Comparison of ENCODE assay signal across 8 mouse cellular contexts in the genomic region with DNA sequence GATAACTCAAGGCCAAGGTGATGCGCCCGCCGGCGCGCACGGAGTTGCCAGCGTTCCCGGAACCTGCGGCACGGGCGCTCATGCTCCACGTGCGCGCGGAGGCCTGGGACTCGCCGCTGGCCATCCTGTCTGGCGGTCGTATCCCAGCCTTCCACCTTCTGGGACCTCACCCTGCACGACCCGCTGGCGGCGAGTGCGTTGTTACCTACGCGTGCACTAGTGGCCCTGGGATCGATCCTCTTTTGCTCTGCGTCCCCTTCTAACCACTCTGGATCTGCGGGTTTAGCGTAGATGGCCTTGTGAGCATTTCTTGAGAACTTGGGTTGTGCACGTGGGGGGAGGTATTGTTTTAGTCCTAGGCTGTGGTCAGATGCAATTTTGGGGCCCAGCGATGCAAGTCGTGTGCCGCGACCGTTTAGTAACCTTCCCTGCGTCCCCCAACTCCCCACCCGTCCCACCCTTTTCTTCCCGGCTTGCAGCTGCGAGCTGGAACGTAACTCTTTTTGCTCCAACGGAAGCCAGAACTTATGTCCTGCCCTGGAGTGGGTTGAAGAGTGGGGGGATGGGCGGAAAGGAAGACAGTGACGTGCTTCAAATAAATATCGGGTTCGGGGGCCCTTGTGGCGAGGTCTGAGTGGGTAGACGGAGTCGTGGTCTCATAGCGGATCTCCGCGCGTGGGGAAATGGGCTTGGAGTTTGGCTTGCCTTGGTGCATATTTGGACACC. TPM values are rescaled to one million over a fixed set of nuclear protein-coding genes. Genes with fewer than 3 reads are reported as not detected.
DNase-seq lines count a peak whose midpoint lies in the region; ATAC-seq lines count a peak whose summit lies in the region.

No protein-coding gene starts in this region.

- no peaks in the 10 kb centered on the region for H3K27me3 ChIP-seq in limb, embryonic 15.5 days

- H3K36me3 ChIP-seq in limb, embryonic 15.5 days = peaks cover 20% of the 10 kb centered on the region

- no peaks in the 10 kb centered on the region for H3K9me3 ChIP-seq in limb, embryonic 15.5 days

- H3K4me1 ChIP-seq in limb, embryonic 15.5 days = peaks cover 33% of the 10 kb centered on the region

- ATAC-seq in limb, embryonic 15.5 days (ENCODE audit: insufficient number of reproducible peaks, low FRiP score, low TSS enrichment, low read depth) = peak; percentile 54
- ATAC-seq in monocyte, adult 5-6 weeks (replicated peaks; ENCODE audit: insufficient number of reproducible peaks, low FRiP score, low TSS enrichment, poor library complexity, severe bottlenecking) = peak; percentile 25; the same call in 1 of the 2 replicates

- H3K4me3 ChIP-seq in limb, embryonic 15.5 days = peak overlapping the region; percentile 85

- under 1% methylated on average over 53 of the region's 53 CpGs for WGBS in limb, embryonic 15.5 days

- H3K4me2 ChIP-seq in limb, embryonic 15.5 days = peak overlapping the region; percentile 67

- peak; percentile 32 to 50 for DNase-seq in adrenal gland, adult (ENCODE audit: inconsistent age in 2 of 2, low spot score in 1 of 2)
- no peak for DNase-seq in adrenal gland, adult 18-20 months (ENCODE audit: low spot score in 2 of 2)
- DNase-seq in NIH3T3 (ENCODE audit: low read depth) = peak; percentile 52
- DNase-seq in embryo, embryonic 9.5 days (ENCODE audit: extremely low spot score) = peak; percentile 78
- DNase-seq in heart, postnatal 10 days = peak; percentile 42 to 62
- DNase-seq in testis, postnatal 10 days (ENCODE audit: low spot score) = peak; percentile 58

- H3K9ac ChIP-seq in limb, embryonic 15.5 days = peak overlapping the region; percentile 82

- intact Hi-C loops in heart, postnatal 10 days (cut with DNase I) = loop anchor here (5.0 kb wide), 1 partner anchor 189 kb away; the partner anchor contains the start of gene Map3k20

- peak overlapping the region; percentile 95 for H3K27ac ChIP-seq in limb, embryonic 15.5 days

RNA-seq across cellular contexts. Expression of gene Cdca7, which starts 0.7 kb away (rescaled TPM):
- 1 to 10 TPM; 2.0 to 2.8 TPM for total RNA-seq in adrenal gland, adult 18-20 months (2021)
- 10 to 100 TPM in 1 of 2 experiments, 1 to 10 TPM in 1; 6.7 to 10.6 TPM for total RNA-seq in heart, postnatal 10 days (2021)
- polyA plus RNA-seq in limb, embryonic 15.5 days (2015; fragmentation: Nextera tagmentation; extraction: Ambion mirVana) = 113 and 119 TPM in 2 replicates
- total RNA-seq in monocyte, adult 5-6 weeks (2017) = 0.38 to 2.7 TPM (median 1.6 TPM) in 3 replicates

Comparison
In these comparisons a context has a peak if more than half of its experiments do, and no peak if none do; other contexts are left out.
1. DNase-seq: peak in adrenal gland, adult (2 of 2), NIH3T3 (single experiment), embryo, embryonic 9.5 days (single experiment), heart, postnatal 10 days (2 of 2) and testis, postnatal 10 days (single experiment); none in adrenal gland, adult 18-20 months (0 of 2).